Mouse (Mus musculus) testis, postnatal 10 days (tissue): ENCODE results near the gene Sco2.
A peak's percentile ranks its signal among the peaks of the same experiment; 100 is the strongest.

ENCODE experiments used
- DNase-seq: peaks from one replicate; pipeline ENCODE4 v3.0.0; 2021; ENCODE audit warnings: low spot score

The Sco2 gene

GRCm38 (mm10) chr15:89323656-89324055, 50.0 kb downstream of the Sco2 start:
- DNase-seq = no peak

GRCm38 (mm10) chr15:89322670-89323522, 50.8 kb downstream of the Sco2 start, which contains the start of gene Adm2:
Adm2 (plus strand) TSS chr15:89322720.
- DNase-seq = peak; percentile 43
